Mouse (Mus musculus) T-helper 1 cell (primary cell): ENCODE results near the gene Rnase11.

ENCODE experiments used
- in situ Hi-C: fragments of 300-600 bp; cut with MboI, MseI; formaldehyde crosslinking; loops from one replicate; pipeline ENCODE4 v1.15.1; 2025; ENCODE audit warnings: high pct_unique_total_duplicates

Rnase11 gene

GRCm38 (mm10) chr14:51050063-51050462 lies at the start of gene Rnase11:
TSS of gene Rnase11 (minus strand) at chr14:51050163.
- in situ Hi-C loops: no loop called here

GRCm38 (mm10) chr14:51098921-51099320 lies 49.0 kb upstream of the Rnase11 start:
- in situ Hi-C loops: loop anchor here (5.0 kb wide), 1 partner anchor 77 kb away; no protein-coding TSS in a partner anchor

GRCm38 (mm10) chr14:51098300-51098699 lies 48.3 kb upstream of the Rnase11 start:
- in situ Hi-C loops: loop anchor here (5.0 kb wide), 1 partner anchor 76 kb away; no protein-coding TSS in a partner anchor

GRCm38 (mm10) chr14:51095736-51096524 lies 46.0 kb upstream of the Rnase11 start:
- in situ Hi-C loops: loop anchor here (5.0 kb wide), 1 partner anchor 74 kb away; no protein-coding TSS in a partner anchor

- in situ Hi-C loops: loop anchor here (5.0 kb wide), 1 partner anchor 73 kb away; no protein-coding TSS in a partner anchor
Observed at GRCm38 (mm10) chr14:51094921-51095320, 45.0 kb upstream of the Rnase11 start.

- in situ Hi-C loops: no loop called here
Observed at GRCm38 (mm10) chr14:51094096-51094875, 44.3 kb upstream of the Rnase11 start.

GRCm38 (mm10) chr14:51093496-51093895 lies 43.5 kb upstream of the Rnase11 start:
- in situ Hi-C loops: no loop called here

GRCm38 (mm10) chr14:51092073-51092620 lies 42.2 kb upstream of the Rnase11 start:
- in situ Hi-C loops: no loop called here

GRCm38 (mm10) chr14:51090921-51091900 lies 41.2 kb upstream of the Rnase11 start, which contains the start of the genes Rnase4 and Ang:
TSS of gene Rnase4 (plus strand) at chr14:51091077.
TSS of gene Ang (plus strand) at chr14:51091150.
- in situ Hi-C loops: no loop called here

GRCm38 (mm10) chr14:51090077-51090781 lies 40.3 kb upstream of the Rnase11 start:
- in situ Hi-C loops: no loop called here

- in situ Hi-C loops: loop anchor here (10.0 kb wide), 1 partner anchor 935 kb away; the partner anchor contains the start of gene Zfp219
Observed at GRCm38 (mm10) chr14:51089674-51090076, 39.7 kb upstream of the Rnase11 start.

- in situ Hi-C loops: loop anchor here (10.0 kb wide), 1 partner anchor 936 kb away; the partner anchor contains the start of gene Zfp219
Observed at GRCm38 (mm10) chr14:51088970-51089673, 39.2 kb upstream of the Rnase11 start.

GRCm38 (mm10) chr14:51088166-51088969 lies 38.4 kb upstream of the Rnase11 start:
- in situ Hi-C loops: loop anchor here (10.0 kb wide), 1 partner anchor 936 kb away; the partner anchor contains the start of gene Zfp219

- in situ Hi-C loops: loop anchor here (10.0 kb wide), 1 partner anchor 937 kb away; the partner anchor contains the start of gene Zfp219
Observed at GRCm38 (mm10) chr14:51087762-51088161, 37.8 kb upstream of the Rnase11 start.

- in situ Hi-C loops: loop anchor here (10.0 kb wide), 1 partner anchor 939 kb away; the partner anchor contains the start of gene Zfp219
Observed at GRCm38 (mm10) chr14:51085911-51086310, 35.9 kb upstream of the Rnase11 start.

GRCm38 (mm10) chr14:51085086-51085485 lies 35.1 kb upstream of the Rnase11 start:
- in situ Hi-C loops: loop anchor here (10.0 kb wide), 1 partner anchor 940 kb away; the partner anchor contains the start of gene Zfp219

- in situ Hi-C loops: loop anchor here (10.0 kb wide), 1 partner anchor 941 kb away; the partner anchor contains the start of gene Zfp219
Observed at GRCm38 (mm10) chr14:51083805-51084204, 33.8 kb upstream of the Rnase11 start.
